Mouse (Mus musculus) stomach, postnatal 0 days (tissue): Measurements from ENCODE around the gene Snd1.

Experiments used
- CTCF ChIP-seq: IDR thresholded peaks from 2 replicates; pipeline ENCODE4 v1.5.1; 2016; ENCODE audit warnings: antibody characterized with exemption, low read depth, mild to moderate bottlenecking, moderate library complexity
- EP300 ChIP-seq: optimal IDR thresholded peaks from 2 replicates; pipeline ENCODE3; 2016; ENCODE audit warnings: antibody characterized with exemption

DNA sequence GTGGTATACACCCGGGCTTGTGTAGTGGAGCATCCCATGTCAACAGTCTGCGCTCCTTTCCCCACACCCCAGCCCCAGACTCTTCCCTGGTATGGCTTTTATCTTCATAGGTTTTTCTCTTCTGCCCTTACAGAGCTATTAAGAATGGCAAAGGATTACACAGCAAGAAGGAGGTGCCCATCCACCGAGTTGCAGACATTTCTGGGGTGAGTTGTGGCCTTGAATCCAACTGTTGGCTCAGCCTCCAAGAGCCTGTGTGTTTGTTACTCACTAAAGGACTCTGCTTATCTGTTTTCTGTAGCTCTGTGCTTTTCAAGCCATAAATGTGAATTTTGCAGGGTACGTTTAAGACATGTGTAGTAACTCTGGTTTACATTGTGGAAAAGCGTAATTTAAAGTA lies 249.8 kb downstream of the Snd1 start:
- TF ChIP-seq CTCF (no peak), EP300 (no peak)
